Mouse (Mus musculus): ENCODE measurements around the gene Klhl7.
A peak's percentile ranks its signal among the peaks of the same experiment; 100 is the strongest.

The Klhl7 gene

GRCm38 (mm10) chr5:24100106-24100809 is at the start of gene Klhl7:
Gene Klhl7 (plus strand): TSS chr5:24100605.
- peak; percentile 86 to 94 for DNase-seq

- no peak for DNase-seq
Observed at GRCm38 (mm10) chr5:24051755-24052675, 48.4 kb upstream of the Klhl7 start.

GRCm38 (mm10) chr5:24053245-24054190 is 46.9 kb upstream of the Klhl7 start:
- DNase-seq = peak in 1 of 2 experiments; percentile 38

- no peak for DNase-seq
Observed at GRCm38 (mm10) chr5:24054382-24054781, 46.0 kb upstream of the Klhl7 start.

GRCm38 (mm10) chr5:24056865-24057264 is 43.5 kb upstream of the Klhl7 start:
- no peak for DNase-seq

- peak in 1 of 2 experiments; percentile 33 for DNase-seq
Observed at GRCm38 (mm10) chr5:24057592-24057991, 42.8 kb upstream of the Klhl7 start.

- no peak for DNase-seq
Observed at GRCm38 (mm10) chr5:24060949-24061348, 39.5 kb upstream of the Klhl7 start.

- DNase-seq = no peak
Observed at GRCm38 (mm10) chr5:24063034-24063433, 37.4 kb upstream of the Klhl7 start.

GRCm38 (mm10) chr5:24063545-24063944 is 36.9 kb upstream of the Klhl7 start:
- DNase-seq = no peak

- DNase-seq = no peak
Observed at GRCm38 (mm10) chr5:24068955-24069354, 31.4 kb upstream of the Klhl7 start.

GRCm38 (mm10) chr5:24072031-24072430 is 28.4 kb upstream of the Klhl7 start:
- no peak for DNase-seq

- DNase-seq = peak; percentile 77 to 84
Observed at GRCm38 (mm10) chr5:24076986-24077718, 23.3 kb upstream of the Klhl7 start.

- no peak for DNase-seq
Observed at GRCm38 (mm10) chr5:24077739-24078306, 22.6 kb upstream of the Klhl7 start.

- DNase-seq = no peak
Observed at GRCm38 (mm10) chr5:24078420-24079179, 21.8 kb upstream of the Klhl7 start.

GRCm38 (mm10) chr5:24080826-24081225 is 19.6 kb upstream of the Klhl7 start:
- DNase-seq = no peak

GRCm38 (mm10) chr5:24084835-24085234 is 15.6 kb upstream of the Klhl7 start:
- no peak for DNase-seq

- DNase-seq = peak; percentile 37 to 50
Observed at GRCm38 (mm10) chr5:24086241-24086640, 14.2 kb upstream of the Klhl7 start.

- no peak for DNase-seq
Observed at GRCm38 (mm10) chr5:24086865-24087264, 13.5 kb upstream of the Klhl7 start.

GRCm38 (mm10) chr5:24088451-24088850 is 12.0 kb upstream of the Klhl7 start:
- no peak for DNase-seq

- no peak for DNase-seq
Observed at GRCm38 (mm10) chr5:24092496-24092895, 7.9 kb upstream of the Klhl7 start.

- peak; percentile 35 to 40 for DNase-seq
Observed at GRCm38 (mm10) chr5:24095393-24095792, 5.0 kb upstream of the Klhl7 start.

Measured in kidney, postnatal 36 days (tissue).